Mouse (Mus musculus) kidney, adult 9 months (tissue): Measurements from ENCODE around the gene Slc12a3.

Experiments
- DNase-seq: peaks from one replicate; pipeline ENCODE4 v3.0.0; 2022

The Slc12a3 gene

GRCm38 (mm10) chr8:94409523-94409922 lies 80.5 kb downstream of the Slc12a3 start:
- no peak for DNase-seq

DNA sequence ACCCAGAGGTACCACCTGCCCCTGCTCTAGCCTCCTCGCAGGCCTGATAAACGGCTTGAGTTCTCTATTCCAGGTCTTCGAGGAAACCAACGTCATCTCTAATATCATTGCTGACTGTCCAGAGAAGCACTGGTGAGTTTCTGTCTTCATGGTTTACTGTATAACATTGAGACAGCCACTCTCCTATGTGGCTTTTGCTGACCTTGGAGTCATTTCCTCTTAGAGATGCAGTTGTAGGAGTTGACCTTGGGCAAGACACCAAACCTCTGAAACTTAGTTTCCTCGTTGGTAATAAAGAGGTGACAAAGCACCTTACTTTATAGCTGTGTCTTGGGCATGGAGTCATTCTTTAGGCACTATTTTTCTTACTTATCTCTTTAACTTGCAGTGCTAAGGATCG lies 83.5 kb downstream of the Slc12a3 start:
- no peak for DNase-seq

- no peak for DNase-seq
Measured at GRCm38 (mm10) chr8:94413509-94413908, 84.5 kb downstream of the Slc12a3 start.

GRCm38 (mm10) chr8:94415218-94415617 lies 86.2 kb downstream of the Slc12a3 start:
- no peak for DNase-seq
